Mouse (Mus musculus) mammary gland, adult 2 months (tissue): ENCODE results near the gene Xpa. TPM values are rescaled to one million over a fixed set of nuclear protein-coding genes. Genes with fewer than 3 reads are reported as not detected.

Experiments used
- polyA plus RNA-seq: library from polyadenylated mRNA; depleted of rRNA; stranded (reverse); fragments of >200 nt; gene quantifications from 2 replicates; pipeline ENCODE4 v1.2.3, GENCODE M21; 2012; ENCODE audit warnings: low replicate concordance; rRNA removed

Gene Xpa
- polyA plus RNA-seq, result 8.7 and 31.2 TPM in 2 replicates

DNA sequence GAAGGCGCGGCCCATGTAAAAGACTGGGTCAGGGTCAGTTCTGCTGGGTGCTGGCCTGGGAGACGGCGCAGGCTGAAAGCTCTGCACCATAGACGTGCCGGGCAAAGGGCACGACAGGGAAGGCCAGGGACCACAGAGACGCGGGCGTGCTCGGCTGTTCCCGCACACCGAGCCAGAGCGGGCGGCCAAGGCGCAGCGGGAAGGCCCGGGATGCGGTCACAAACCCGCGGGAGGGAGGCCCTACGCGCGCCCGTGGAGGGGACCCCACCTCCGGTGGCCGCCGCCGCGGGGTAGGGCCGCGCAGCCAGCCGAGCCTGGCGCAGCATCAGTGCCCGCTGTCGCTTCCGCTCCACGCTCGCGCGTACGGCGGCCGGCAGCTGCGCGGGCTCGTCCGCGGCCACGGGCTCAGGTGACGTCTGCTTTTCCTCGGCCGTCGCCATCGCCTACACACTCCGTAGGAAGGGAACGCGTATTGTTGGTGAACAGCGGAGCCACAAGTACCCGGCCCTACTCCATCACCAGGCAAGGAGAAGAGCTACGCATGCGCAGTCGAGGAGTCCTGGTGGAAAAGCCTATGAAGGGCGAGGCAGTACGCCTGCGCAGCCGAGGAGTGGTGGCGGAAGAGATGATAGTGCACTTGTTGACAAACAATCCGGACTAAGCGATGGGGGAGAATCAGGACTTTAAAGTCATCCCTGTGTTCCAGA lies at the start of gene Xpa:
Gene Xpa (minus strand): TSS at position 531 of the 707 bp plus-strand sequence.

DNA sequence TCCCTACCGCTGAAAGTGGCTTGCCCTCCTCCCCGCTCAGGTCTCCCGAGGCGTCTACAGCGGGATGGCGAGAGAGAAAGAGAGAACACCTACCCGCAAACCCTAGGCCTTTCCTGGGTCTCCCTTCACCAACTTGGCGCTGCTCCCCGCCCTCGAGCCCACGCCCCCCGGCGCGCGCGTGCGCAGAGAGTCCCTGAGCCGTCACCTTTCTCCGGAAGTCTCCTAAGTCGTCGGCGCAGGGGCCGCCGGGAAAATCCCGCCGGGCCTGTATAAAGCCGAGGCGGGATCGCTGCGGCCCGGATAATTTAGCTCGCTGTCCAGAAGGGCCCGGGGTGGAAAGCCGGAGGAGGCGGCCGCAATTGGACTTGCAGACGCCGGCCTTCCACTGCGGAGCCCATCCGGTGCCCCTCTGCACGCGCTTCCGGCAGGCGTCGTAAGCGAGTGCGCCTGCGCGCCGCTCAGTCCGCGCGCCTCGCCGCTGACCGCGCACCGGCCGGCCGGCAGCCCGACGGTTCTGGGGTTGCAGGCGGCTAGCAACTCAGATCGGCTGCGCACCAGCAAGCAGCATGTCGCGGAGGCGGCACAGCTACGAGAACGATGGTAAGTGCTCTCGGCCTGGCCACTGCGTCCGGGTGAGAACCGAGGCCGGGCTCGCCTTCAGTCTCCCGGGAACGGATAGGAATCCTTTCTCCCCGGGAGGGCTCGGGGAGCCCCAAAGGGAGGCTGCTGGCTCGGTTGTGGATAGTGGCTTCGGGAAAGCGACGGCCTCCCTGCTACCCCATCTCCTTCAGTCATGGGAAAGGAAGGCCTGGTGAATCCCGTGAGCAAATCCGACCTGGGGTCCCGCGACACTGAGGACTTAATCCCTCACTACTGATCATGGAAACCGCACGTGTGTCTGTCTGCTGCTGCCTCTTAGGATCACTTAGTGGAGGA lies 57.6 kb downstream of the Xpa start, which contains the start of the genes Ncbp1 and Tstd2:
Gene Ncbp1 (plus strand): TSS at position 327 of the 936 bp plus-strand sequence.
Gene Tstd2 (minus strand): TSS at position 408 of the 936 bp plus-strand sequence.

Other genes with a start within 250 kb of the Xpa start
- gene Tdrd7, start 231.0 kb downstream of the Xpa start, polyA plus RNA-seq, result 7.6 and 14.7 TPM in 2 replicates
- gene Tmod1, start 157.4 kb downstream of the Xpa start, polyA plus RNA-seq, result 0.92 and 24.9 TPM in 2 replicates
- 15.1 and 27.6 TPM in 2 replicates for gene Ncbp1, start 57.7 kb downstream of the Xpa start, polyA plus RNA-seq
- 11.9 and 21.1 TPM in 2 replicates for gene Tstd2, start 57.6 kb downstream of the Xpa start, polyA plus RNA-seq
- gene Foxe1, start 147.3 kb upstream of the Xpa start, polyA plus RNA-seq, result 0.04 TPM in 1 of 2 replicates, not detected in the other
- 5.5 and 6.4 TPM in 2 replicates for gene Trmo, start 193.1 kb upstream of the Xpa start, polyA plus RNA-seq
- 0.09 TPM in 1 of 2 replicates, not detected in the other for gene Hemgn, start 217.2 kb upstream of the Xpa start, polyA plus RNA-seq